Mouse (Mus musculus) olfactory bulb, adult 2 months (tissue): ENCODE results near the gene Tenm4.

Source experiments
- CTCF ChIP-seq: fragments of 200-500 bp; IDR thresholded peaks from 2 replicates; pipeline ENCODE4 v1.5.1; 2012; ENCODE audit warnings: low read depth, mild to moderate bottlenecking, low read length, moderate library complexity; ENCODE audit not compliant: insufficient read depth
- POLR2A ChIP-seq: fragments of 200-500 bp; IDR thresholded peaks from 2 replicates; pipeline ENCODE4 v1.6.1; 2012; ENCODE audit warnings: mild to moderate bottlenecking, low read depth, low read length, moderate library complexity; ENCODE audit not compliant: insufficient read depth

- TF ChIP-seq CTCF (no peak), POLR2A (no peak)
These were observed 478.1 kb downstream of the Tenm4 start for GRCm38 (mm10) chr7:96649171-96649570.
